Mouse (Mus musculus) midbrain, embryonic 16.5 days (tissue): ENCODE measurements at regions not wholly inside any gene's neighbourhood (a gene's known extent, or its start where the extent isn't known, plus 50 kb on each side); places are given as distances from the start of the nearest gene placed in this dataset.

Experiments
- ATAC-seq: fragments of 200-750 bp; cut with Nextera tagmentation; 2 replicates; pipeline ENCODE4 v1.8.0; 2017; ENCODE audit warnings: moderate TSS enrichment
- H3K27ac ChIP-seq: fragments of 300-500 bp; sonication (generic); 2 replicates; pipeline ENCODE4 v1.5.1; 2014; ENCODE audit warnings: mild to moderate bottlenecking, low read length, mixed read lengths
- H3K27me3 ChIP-seq: fragments of 300-500 bp; sonication (generic); 2 replicates; pipeline ENCODE4 v1.6.1; 2014; ENCODE audit warnings: low read depth, low read length, mixed read lengths; ENCODE audit not compliant: control insufficient read depth, insufficient read depth
- H3K36me3 ChIP-seq: fragments of 300-500 bp; sonication (generic); 2 replicates; pipeline ENCODE4 v1.6.1; 2014; ENCODE audit warnings: mild to moderate bottlenecking, low read length, moderate library complexity, mixed read lengths; ENCODE audit not compliant: control insufficient read depth, insufficient read depth
- H3K4me1 ChIP-seq: fragments of 300-500 bp; sonication (generic); 2 replicates; pipeline ENCODE4 v1.6.1; 2014; ENCODE audit warnings: mild to moderate bottlenecking, low read length, mixed read lengths; ENCODE audit not compliant: control insufficient read depth, insufficient read depth
- H3K4me2 ChIP-seq: fragments of 300-500 bp; sonication (generic); 2 replicates; pipeline ENCODE4 v1.6.1; 2014; ENCODE audit warnings: mild to moderate bottlenecking, low read length, mixed read lengths
- H3K4me3 ChIP-seq: fragments of 300-500 bp; sonication (generic); 2 replicates; pipeline ENCODE4 v1.5.1; 2014; ENCODE audit warnings: low read depth, mild to moderate bottlenecking, low read length, moderate library complexity, mixed read lengths
- H3K9ac ChIP-seq: fragments of 300-500 bp; sonication (generic); 2 replicates; pipeline ENCODE4 v1.6.1; 2014; ENCODE audit warnings: low read depth, low read length, mixed read lengths
- H3K9me3 ChIP-seq: fragments of 300-500 bp; sonication (generic); replicated peaks from 2 replicates; pipeline ENCODE4 v1.6.1; 2014; ENCODE audit warnings: mild to moderate bottlenecking, low read length, mixed read lengths; ENCODE audit not compliant: control insufficient read depth, poor library complexity, severe bottlenecking
- WGBS: fragments of 180-500 bp; shearing (Covaris S2); extraction: QIAGEN DNeasy Blood & Tissue Kit; methylation state at CpG from one replicate; pipeline ENCODE4 v1.1.7; 2014; 5-methylcytosine and 5-hydroxymethylcytosine counted together

- Histone ChIP-seq H3K4me1 (no peaks in the 10 kb centered on the region), H3K9ac (no peak overlapping the region), H3K4me2 (no peak overlapping the region), H3K27ac (no peak overlapping the region), H3K36me3 (no peaks in the 10 kb centered on the region), H3K4me3 (no peak overlapping the region), H3K27me3 (no peaks in the 10 kb centered on the region), H3K9me3 (no peaks in the 10 kb centered on the region)
- WGBS: 92% methylated on average over 2 of the region's 2 CpGs
- no peak for ATAC-seq
These were observed 158.4 kb upstream of the Stt3b start for GRCm38 (mm10) chr9:115468641-115469040.

- no peaks in the 10 kb centered on the region for H3K4me1 ChIP-seq
- no peak for ATAC-seq
- no peak overlapping the region for H3K4me2 ChIP-seq
- H3K27me3 ChIP-seq: no peaks in the 10 kb centered on the region
- WGBS: 78% methylated on average over 6 of the region's 6 CpGs
- H3K4me3 ChIP-seq: no peak overlapping the region
- no peaks in the 10 kb centered on the region for H3K36me3 ChIP-seq
- no peak overlapping the region for H3K9ac ChIP-seq
- H3K9me3 ChIP-seq: peaks cover 4% of the 10 kb centered on the region
- H3K27ac ChIP-seq: no peak overlapping the region
These were observed 161.4 kb upstream of the Stt3b start for GRCm38 (mm10) chr9:115471582-115471981.

GRCm38 (mm10) chr9:115473037-115473436, 162.8 kb upstream of the Stt3b start:
- no peak for ATAC-seq
- H3K27ac ChIP-seq: no peak overlapping the region

GRCm38 (mm10) chr9:115473847-115474246, 163.6 kb upstream of the Stt3b start:
- 92% methylated on average over 5 of the region's 5 CpGs for WGBS
- no peaks in the 10 kb centered on the region for H3K27me3 ChIP-seq

More at GRCm38 (mm10) chr9:115473037-115473436, 162.8 kb upstream of the Stt3b start:
- Histone ChIP-seq H3K9me3 (peaks cover 4% of the 10 kb centered on the region), H3K4me2 (no peak overlapping the region), H3K27me3 (no peaks in the 10 kb centered on the region), H3K36me3 (no peaks in the 10 kb centered on the region), H3K4me1 (no peaks in the 10 kb centered on the region), H3K4me3 (no peak overlapping the region), H3K9ac (no peak overlapping the region)
- 96% methylated on average over 3 of the region's 3 CpGs for WGBS

DNA sequence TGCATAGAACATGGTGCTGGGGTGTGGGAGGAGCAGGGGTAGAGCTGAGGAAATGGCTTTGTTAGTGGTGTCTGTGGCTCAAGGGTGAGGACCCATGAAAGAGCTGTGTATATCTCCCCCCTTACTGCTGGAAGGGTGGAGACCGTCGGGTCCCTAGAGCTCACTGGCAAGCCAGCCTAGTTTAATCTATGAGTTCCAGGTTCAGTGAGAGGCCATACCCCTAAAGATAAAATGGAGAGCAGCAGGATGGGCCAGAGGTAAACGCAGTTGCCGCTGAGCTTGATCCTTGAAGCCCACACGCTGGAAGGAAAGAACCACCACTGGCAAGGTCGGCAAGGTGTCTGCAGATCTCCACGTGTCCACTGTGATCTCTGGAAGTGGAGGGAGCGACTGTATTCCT, 164.1 kb upstream of the Stt3b start:
- Histone ChIP-seq H3K9ac (no peak overlapping the region), H3K4me2 (no peak overlapping the region), H3K27ac (no peak overlapping the region), H3K9me3 (peaks cover 4% of the 10 kb centered on the region), H3K36me3 (no peaks in the 10 kb centered on the region), H3K4me1 (no peaks in the 10 kb centered on the region), H3K4me3 (no peak overlapping the region), H3K27me3 (no peaks in the 10 kb centered on the region)
- WGBS: 91% methylated on average over 8 of the region's 8 CpGs
- ATAC-seq: no peak

More at GRCm38 (mm10) chr9:115473847-115474246, 163.6 kb upstream of the Stt3b start:
- Histone ChIP-seq H3K9me3 (peaks cover 4% of the 10 kb centered on the region), H3K4me1 (no peaks in the 10 kb centered on the region), H3K36me3 (no peaks in the 10 kb centered on the region), H3K4me2 (no peak overlapping the region), H3K9ac (no peak overlapping the region), H3K27ac (no peak overlapping the region), H3K4me3 (no peak overlapping the region)
- ATAC-seq: no peak

DNA sequence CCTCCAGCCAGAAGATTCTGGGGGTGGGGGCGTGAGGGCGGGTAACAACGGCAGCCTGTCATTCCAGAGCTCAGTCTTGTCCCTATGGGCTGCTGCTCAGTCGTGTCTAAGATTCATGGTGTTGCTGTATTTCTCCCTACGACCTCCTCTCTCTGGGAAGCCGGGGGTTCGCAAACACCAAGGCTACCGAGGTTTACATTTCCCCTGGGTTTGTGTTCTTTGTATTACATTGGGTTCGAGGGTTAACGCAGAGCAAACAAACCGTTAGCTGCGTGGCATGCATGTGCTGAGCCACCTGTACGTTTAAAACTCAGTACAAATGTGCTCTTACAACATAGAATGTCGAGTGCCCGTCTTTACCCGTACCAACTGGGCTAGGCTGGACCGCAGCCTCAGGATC, 166.0 kb upstream of the Stt3b start:
- Histone ChIP-seq H3K27ac (no peak overlapping the region), H3K4me3 (no peak overlapping the region), H3K36me3 (no peaks in the 10 kb centered on the region), H3K27me3 (no peaks in the 10 kb centered on the region), H3K9ac (no peak overlapping the region), H3K4me1 (peaks cover 2% of the 10 kb centered on the region; the same call in 1 of the 2 replicates), H3K4me2 (no peak overlapping the region), H3K9me3 (peaks cover 4% of the 10 kb centered on the region)
- WGBS: 84% methylated on average over 17 of the region's 17 CpGs
- no peak for ATAC-seq

GRCm38 (mm10) chr9:115477556-115478220, 167.5 kb upstream of the Stt3b start:
- ATAC-seq: no peak
- 82% methylated on average over 6 of the region's 6 CpGs for WGBS

DNA sequence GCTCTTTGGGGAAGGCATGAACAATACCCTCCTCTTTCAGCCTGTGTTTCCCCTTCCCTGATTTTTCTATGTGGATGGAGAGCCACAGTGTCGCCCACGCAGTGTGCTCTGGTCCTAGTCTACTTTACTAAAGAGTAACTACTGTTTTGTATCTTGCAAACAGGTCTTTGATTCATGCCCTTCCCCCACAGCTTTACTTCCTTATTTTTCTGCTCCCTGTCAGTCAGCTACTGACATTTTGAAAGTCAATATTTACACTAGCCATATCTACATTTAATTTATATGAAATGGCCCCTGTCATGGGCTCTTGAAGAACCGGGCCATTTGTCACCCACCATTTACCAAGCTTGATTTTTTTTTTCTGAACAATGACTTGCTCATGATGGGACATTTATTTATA, 168.7 kb upstream of the Stt3b start:
- Histone ChIP-seq H3K4me1 (peaks cover 2% of the 10 kb centered on the region; the same call in 1 of the 2 replicates), H3K27ac (no peak overlapping the region), H3K4me2 (no peak overlapping the region), H3K27me3 (no peaks in the 10 kb centered on the region), H3K4me3 (no peak overlapping the region), H3K9me3 (peaks cover 4% of the 10 kb centered on the region), H3K36me3 (no peaks in the 10 kb centered on the region), H3K9ac (no peak overlapping the region)
- no peak for ATAC-seq
- WGBS: 58% methylated on average over 3 of the region's 3 CpGs

More at GRCm38 (mm10) chr9:115477556-115478220, 167.5 kb upstream of the Stt3b start:
- Histone ChIP-seq H3K9me3 (peaks cover 4% of the 10 kb centered on the region), H3K9ac (no peak overlapping the region), H3K4me3 (no peak overlapping the region), H3K27me3 (no peaks in the 10 kb centered on the region), H3K27ac (no peak overlapping the region), H3K4me1 (peaks cover 2% of the 10 kb centered on the region; the same call in 1 of the 2 replicates), H3K4me2 (no peak overlapping the region), H3K36me3 (no peaks in the 10 kb centered on the region)

DNA sequence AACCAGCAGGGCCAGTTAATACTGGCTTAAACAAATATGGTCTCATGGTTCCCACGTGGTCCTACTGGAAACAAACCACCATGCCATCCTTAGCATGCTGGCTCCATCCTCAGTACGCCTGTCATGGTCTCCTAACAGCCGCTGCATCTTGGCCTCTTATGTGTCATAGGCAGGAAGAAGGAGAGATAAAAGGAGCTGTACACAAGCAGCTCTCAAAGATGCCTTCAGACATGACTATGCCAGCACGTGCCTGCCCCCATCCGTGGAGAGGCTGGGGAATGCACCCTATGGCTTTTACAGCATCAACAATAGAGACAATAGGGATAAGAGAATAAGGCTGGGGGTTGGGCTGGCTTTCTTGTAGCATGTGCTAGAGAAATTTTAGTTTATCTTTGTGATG, 171.0 kb upstream of the Stt3b start:
- WGBS: 62% methylated on average over 5 of the region's 5 CpGs
- Histone ChIP-seq H3K4me3 (no peak overlapping the region), H3K27ac (no peak overlapping the region), H3K27me3 (no peaks in the 10 kb centered on the region), H3K9ac (no peak overlapping the region), H3K4me2 (no peak overlapping the region), H3K36me3 (no peaks in the 10 kb centered on the region), H3K9me3 (no peaks in the 10 kb centered on the region), H3K4me1 (peaks cover 2% of the 10 kb centered on the region; the same call in 1 of the 2 replicates)
- no peak for ATAC-seq
